Mouse (Mus musculus) myocyte (in vitro differentiated cells): ENCODE measurements around the gene Tacr1. TPM values are rescaled to one million over a fixed set of nuclear protein-coding genes. Genes with fewer than 3 reads are reported as not detected.

Experiments used
- H3K27me3 ChIP-seq: one replicate; pipeline ENCODE4 v1.6.1; 2011; ENCODE audit not compliant: control insufficient read depth, insufficient read depth, insufficient read length
- H3K36me3 ChIP-seq: one replicate; pipeline ENCODE4 v1.6.1; 2011; ENCODE audit not compliant: control insufficient read depth, insufficient read depth
- H3K4me2 ChIP-seq: one replicate; pipeline ENCODE4 v1.6.1; 2011; ENCODE audit warnings: low read depth, control low read depth
- H3K4me3 ChIP-seq: one replicate; pipeline ENCODE4 v1.5.1; 2011; ENCODE audit warnings: mild to moderate bottlenecking, control low read depth, moderate library complexity
- H3K79me2 ChIP-seq: one replicate; pipeline ENCODE4 v1.6.1; 2011; ENCODE audit not compliant: control insufficient read depth, insufficient read depth
- H3ac ChIP-seq: one replicate; pipeline ENCODE4 v1.6.1; 2011; ENCODE audit not compliant: control insufficient read depth, insufficient read length
- CEBPB ChIP-seq: IDR thresholded peaks from 2 replicates; pipeline ENCODE4 v1.6.1; 2011; ENCODE audit warnings: mild to moderate bottlenecking, moderate library complexity; ENCODE audit not compliant: poor library complexity, insufficient read depth, severe bottlenecking
- E2F4 ChIP-seq: IDR thresholded peaks from one replicate; pipeline ENCODE4 v1.6.1; 2011; ENCODE audit warnings: mild to moderate bottlenecking, control low read depth, moderate library complexity; ENCODE audit not compliant: insufficient read depth
- MAX ChIP-seq: IDR thresholded peaks from one replicate; pipeline ENCODE4 v1.6.1; 2011; ENCODE audit warnings: low read depth, mild to moderate bottlenecking, control low read depth
- MYOD1 ChIP-seq, 3 experiments: IDR thresholded peaks; one replicate each; pipeline ENCODE4 v1.6.1; 2011; ENCODE audit warnings: control low read depth in 2 of 3, low read depth in 2 of 3, mild to moderate bottlenecking in 2 of 3, moderate library complexity in 1 of 3; ENCODE audit not compliant: insufficient read length in 2 of 3, control insufficient read depth in 1 of 3
- MYOG ChIP-seq, 3 experiments: IDR thresholded peaks; one replicate each; pipeline ENCODE4 v1.6.1; 2011; ENCODE audit warnings: control low read depth in 2 of 3, low read depth in 2 of 3, mild to moderate bottlenecking in 2 of 3; ENCODE audit not compliant: insufficient read length in 2 of 3, control insufficient read depth in 1 of 3, insufficient read depth in 1 of 3
- POLR2A ChIP-seq: IDR thresholded peaks from one replicate; pipeline ENCODE4 v1.6.1; 2011; ENCODE audit warnings: low read depth, mild to moderate bottlenecking, control low read depth, moderate library complexity; ENCODE audit not compliant: insufficient read length
- POLR2AphosphoS2 ChIP-seq: IDR thresholded peaks from one replicate; pipeline ENCODE4 v1.6.1; 2011; ENCODE audit warnings: low read depth, control low read depth; ENCODE audit not compliant: insufficient read length
- REST ChIP-seq: IDR thresholded peaks from one replicate; pipeline ENCODE4 v1.6.1; 2011; ENCODE audit warnings: mild to moderate bottlenecking, control low read depth, moderate library complexity; ENCODE audit not compliant: insufficient read depth, insufficient read length
- SRF ChIP-seq: IDR thresholded peaks from one replicate; pipeline ENCODE4 v1.6.1; 2011; ENCODE audit warnings: low read depth; ENCODE audit not compliant: control insufficient read depth, insufficient read length
- TCF12 ChIP-seq: IDR thresholded peaks from one replicate; pipeline ENCODE4 v1.6.1; 2011; ENCODE audit warnings: mild to moderate bottlenecking, control low read depth; ENCODE audit not compliant: poor library complexity, insufficient read depth, severe bottlenecking
- TCF3 ChIP-seq: IDR thresholded peaks from one replicate; pipeline ENCODE4 v1.6.1; 2011; ENCODE audit warnings: low read depth, control low read depth; ENCODE audit not compliant: insufficient read length
- USF1 ChIP-seq: IDR thresholded peaks from one replicate; pipeline ENCODE4 v1.6.1; 2011; ENCODE audit warnings: low read depth, mild to moderate bottlenecking, control low read depth, moderate library complexity
- polyA plus RNA-seq: library from polyadenylated mRNA; unstranded; fragments of >200 nt; fragmentation: generic; extraction: Trizol; gene quantifications from one replicate; pipeline ENCODE4 v1.2.1, GENCODE M21; 2012; ENCODE audit warnings: missing spikeins

The Tacr1 gene
- polyA plus RNA-seq, 1 experiment, result not detected

DNA sequence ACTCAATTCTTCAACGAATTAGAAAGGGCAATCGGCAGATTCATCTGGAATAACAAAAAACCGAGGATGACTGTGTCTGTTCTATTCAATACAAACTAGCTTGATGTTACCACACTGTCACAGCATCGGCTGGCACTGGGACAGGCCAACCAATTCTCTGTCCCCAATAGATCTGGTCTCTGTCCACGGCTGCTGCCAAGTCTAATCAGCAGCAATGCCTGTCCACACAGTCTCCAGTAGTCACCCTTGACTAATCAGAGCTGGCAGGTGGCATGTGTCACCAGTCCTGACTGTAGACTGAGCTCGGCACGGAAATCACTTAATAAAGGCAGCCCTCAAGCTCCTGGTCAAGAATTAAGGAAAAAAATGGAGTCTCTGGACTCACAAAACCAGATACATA, 187.3 kb downstream of the Tacr1 start:
- TF ChIP-seq MYOD1 (IDR thresholded peaks at IDR 0.05; ENCODE audit: control insufficient read depth in 1 of 3, insufficient read length in 2 of 3, low read depth in 2 of 3) (no peak), POLR2A (no peak), TCF12 (no peak), POLR2AphosphoS2 (no peak), REST (no peak), MAX (no peak), E2F4 (no peak), TCF3 (no peak), USF1 (no peak)
- Histone ChIP-seq H3ac (no peak overlapping the region), H3K27me3 (no peaks in the 10 kb centered on the region), H3K79me2 (no peaks in the 10 kb centered on the region), H3K36me3 (no peaks in the 10 kb centered on the region), H3K4me3 (no peak overlapping the region), H3K4me2 (no peak overlapping the region)

DNA sequence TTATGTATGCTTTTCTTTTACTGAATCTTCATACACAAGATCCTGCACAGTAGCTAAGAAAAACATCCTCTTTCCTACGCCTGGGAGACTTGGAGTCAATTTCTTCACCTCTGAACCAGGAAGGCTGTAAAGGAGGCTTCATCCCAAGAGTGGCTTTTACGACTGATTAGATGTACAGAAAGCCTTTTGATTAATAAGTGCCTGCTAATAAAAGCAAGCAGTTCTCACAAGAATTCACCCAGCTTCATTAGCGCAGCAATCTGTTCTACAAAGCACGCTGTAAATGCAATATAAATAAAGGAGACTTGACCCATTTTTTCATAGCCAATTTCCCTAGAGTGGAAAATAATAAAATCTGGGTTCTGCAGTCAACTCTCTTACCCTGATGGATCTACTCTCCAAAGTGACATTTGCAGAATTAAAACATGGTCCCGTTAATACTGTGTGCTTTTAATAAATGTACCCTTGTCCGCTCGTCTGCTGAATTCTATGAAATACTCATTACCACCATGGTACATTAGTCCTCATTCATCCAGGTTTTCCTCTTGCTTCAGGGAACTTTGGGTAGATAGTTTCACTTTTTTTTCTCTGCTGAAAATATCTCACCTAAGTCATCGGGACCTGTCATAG, 193.4 kb downstream of the Tacr1 start:
- Histone ChIP-seq H3K79me2 (no peaks in the 10 kb centered on the region), H3ac (no peak overlapping the region), H3K4me3 (no peak overlapping the region), H3K4me2 (no peak overlapping the region), H3K27me3 (peaks cover 9% of the 10 kb centered on the region), H3K36me3 (no peaks in the 10 kb centered on the region)
- TF ChIP-seq SRF (no peak), TCF12 (no peak), POLR2AphosphoS2 (no peak), TCF3 (no peak), REST (no peak), MYOD1 (IDR thresholded peaks at IDR 0.05; ENCODE audit: control insufficient read depth in 1 of 3, insufficient read length in 2 of 3, low read depth in 2 of 3) (no peak), USF1 (no peak), E2F4 (no peak), CEBPB (no peak), MYOG (IDR thresholded peaks at IDR 0.05; ENCODE audit: control insufficient read depth in 1 of 3, insufficient read depth in 1 of 3, insufficient read length in 2 of 3, low read depth in 2 of 3) (no peak), POLR2A (no peak)

DNA sequence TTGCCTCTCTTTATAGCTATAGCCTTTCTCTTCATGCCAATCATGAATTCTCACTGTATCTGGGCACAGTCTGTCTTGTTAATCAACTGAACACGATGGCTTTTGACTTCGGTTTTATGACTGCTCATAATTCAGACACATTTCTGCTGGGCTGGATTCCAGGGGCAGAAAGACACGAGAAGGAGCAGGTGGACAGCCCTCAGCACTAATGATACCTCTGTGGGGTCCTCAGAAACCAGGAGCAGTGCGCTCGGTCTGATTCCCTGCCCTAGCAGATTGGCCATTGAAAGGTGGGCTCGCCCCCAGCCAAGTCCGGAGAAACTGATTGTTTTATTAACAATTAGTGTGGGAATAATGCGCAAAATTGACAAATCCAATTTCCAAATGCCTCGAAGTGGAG, 201.1 kb downstream of the Tacr1 start:
- TF ChIP-seq E2F4, result no peak
- TF ChIP-seq TCF3, result no peak
- TF ChIP-seq CEBPB, result no peak
- TF ChIP-seq POLR2AphosphoS2, result no peak
- TF ChIP-seq MYOD1 (IDR thresholded peaks at IDR 0.05; ENCODE audit: control insufficient read depth in 1 of 3, insufficient read length in 2 of 3, low read depth in 2 of 3), result no peak
- TF ChIP-seq MAX, result no peak
- no peak for TF ChIP-seq MYOG (IDR thresholded peaks at IDR 0.05; ENCODE audit: control insufficient read depth in 1 of 3, insufficient read depth in 1 of 3, insufficient read length in 2 of 3, low read depth in 2 of 3)
- TF ChIP-seq REST, result no peak
- TF ChIP-seq SRF, result no peak
- no peak for TF ChIP-seq POLR2A
- no peak for TF ChIP-seq USF1
- no peak for TF ChIP-seq TCF12
- Histone ChIP-seq H3K79me2 (no peaks in the 10 kb centered on the region), H3K4me2 (no peak overlapping the region), H3ac (no peak overlapping the region), H3K36me3 (no peaks in the 10 kb centered on the region), H3K4me3 (no peak overlapping the region), H3K27me3 (peaks cover 9% of the 10 kb centered on the region)

DNA sequence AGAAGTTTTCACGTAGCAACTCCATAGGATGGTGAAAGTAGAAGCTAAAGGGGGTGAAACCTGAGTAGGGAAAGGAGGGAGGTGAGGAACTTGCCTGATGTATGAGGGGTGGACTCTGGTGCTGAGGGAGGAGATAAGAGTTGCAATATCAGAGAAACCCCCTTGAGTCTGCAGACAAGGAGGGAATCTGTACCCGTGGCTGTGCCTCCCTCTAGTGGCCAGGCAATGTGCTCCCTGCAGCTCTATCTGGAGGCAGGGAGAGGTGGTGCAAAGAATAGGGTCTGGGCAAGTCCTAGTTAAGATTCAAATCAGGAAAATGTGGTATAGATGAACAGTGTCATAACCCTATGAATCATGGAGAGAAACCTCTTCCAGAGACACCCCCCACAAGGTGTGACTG, 201.5 kb downstream of the Tacr1 start:
- H3K79me2 ChIP-seq, result no peaks in the 10 kb centered on the region
- no peak overlapping the region for H3K4me3 ChIP-seq
- no peaks in the 10 kb centered on the region for H3K36me3 ChIP-seq
- no peak overlapping the region for H3ac ChIP-seq
- TF ChIP-seq SRF (no peak), POLR2AphosphoS2 (no peak), TCF12 (no peak), MYOG (IDR thresholded peaks at IDR 0.05; ENCODE audit: control insufficient read depth in 1 of 3, insufficient read depth in 1 of 3, insufficient read length in 2 of 3, low read depth in 2 of 3) (no peak), USF1 (no peak)
- H3K4me2 ChIP-seq, result no peak overlapping the region
- H3K27me3 ChIP-seq, result peaks cover 9% of the 10 kb centered on the region

DNA sequence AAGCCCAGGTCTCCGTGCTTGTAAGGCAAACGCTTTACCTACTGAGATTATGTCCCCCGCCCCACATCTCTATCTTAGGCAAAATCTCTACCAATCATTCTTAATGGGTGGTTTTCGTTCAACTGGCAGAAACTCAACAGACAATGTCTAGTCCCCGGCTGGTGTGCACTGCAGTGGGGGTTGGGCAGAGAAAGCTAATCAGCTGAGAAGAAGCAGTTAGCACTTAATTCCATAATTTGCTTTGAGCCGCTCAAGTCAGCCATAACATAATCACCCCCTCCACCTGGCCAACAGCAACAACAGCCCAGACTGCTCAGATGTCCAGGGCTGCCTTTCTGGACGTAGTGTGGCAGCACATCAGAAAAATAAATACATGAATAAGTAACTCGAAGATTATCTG, 202.7 kb downstream of the Tacr1 start:
- no peaks in the 10 kb centered on the region for H3K79me2 ChIP-seq
- H3ac ChIP-seq, result no peak overlapping the region
- H3K27me3 ChIP-seq, result peaks cover 5% of the 10 kb centered on the region
- H3K36me3 ChIP-seq, result no peaks in the 10 kb centered on the region
- TF ChIP-seq POLR2AphosphoS2 (no peak), TCF12 (no peak), SRF (no peak)
- no peak overlapping the region for H3K4me2 ChIP-seq
- no peak overlapping the region for H3K4me3 ChIP-seq
